Mouse (Mus musculus): ENCODE results near the gene Pla2g4e.
"Not testable (repeated sequence)": the region's sequence is repeated elsewhere in the genome, so short reads cannot be mapped to it uniquely, and the experiment has no call there.

Pla2g4e gene

GRCm38 (mm10) chr2:120244679-120245420 is at the start of gene Pla2g4e:
Gene Pla2g4e (minus strand): TSS chr2:120245335.
- peak; percentile 66 to 67 for DNase-seq

DNA sequence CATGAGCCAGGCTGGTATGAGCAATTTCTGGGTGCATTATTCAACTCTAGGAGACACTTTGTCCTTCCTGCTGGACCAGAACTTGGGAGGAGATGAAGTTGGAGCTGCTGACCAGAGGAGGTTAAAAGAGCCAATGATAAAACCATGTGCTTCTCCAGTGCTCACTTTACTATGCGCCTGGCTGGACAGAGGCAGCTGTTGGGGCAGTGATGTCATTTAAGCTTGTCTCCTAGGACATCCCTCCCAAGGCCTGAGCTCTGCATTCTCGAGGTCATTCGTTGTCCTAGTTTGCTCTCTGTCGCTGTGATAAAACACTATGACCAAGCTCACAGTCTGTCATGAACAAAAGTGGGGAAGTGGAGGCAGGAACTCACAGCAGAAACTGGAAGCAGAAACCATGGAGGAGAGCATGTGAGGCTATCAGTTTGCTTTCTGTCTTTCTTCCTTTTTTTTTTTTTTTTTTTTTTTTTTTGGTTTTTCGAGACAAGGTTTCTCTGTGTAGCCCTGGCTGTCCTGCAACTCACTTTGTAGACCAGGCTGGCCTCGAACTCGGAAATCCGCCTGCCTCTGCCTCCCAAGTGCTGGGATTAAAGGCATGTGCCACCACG is 46.4 kb upstream of the Pla2g4e start:
- DNase-seq: no peak

DNA sequence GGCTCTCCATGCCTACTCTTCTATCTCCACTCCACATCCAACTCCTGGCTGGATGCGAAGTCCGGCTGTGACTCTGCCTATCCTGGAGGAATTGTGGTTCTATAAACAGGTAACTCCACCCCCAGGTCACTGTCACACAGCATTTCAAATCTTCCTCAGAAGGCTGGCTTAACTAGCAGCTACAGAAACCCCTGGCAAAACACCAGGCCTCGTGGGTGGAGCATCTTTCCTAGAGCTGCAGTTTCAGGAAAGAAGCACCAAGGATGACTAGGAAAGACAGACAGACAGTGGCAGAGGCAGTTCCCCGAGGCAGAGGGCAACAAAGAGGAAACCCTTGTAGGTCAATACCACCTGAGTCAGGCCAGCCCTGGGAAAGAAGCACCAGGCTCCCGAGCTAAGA is 43.9 kb upstream of the Pla2g4e start, which contains the start of gene Pla2g4d:
TSS of gene Pla2g4d (minus strand) at position 203 of the 400 bp plus-strand sequence.
- DNase-seq: peak; percentile 28 to 40

DNA sequence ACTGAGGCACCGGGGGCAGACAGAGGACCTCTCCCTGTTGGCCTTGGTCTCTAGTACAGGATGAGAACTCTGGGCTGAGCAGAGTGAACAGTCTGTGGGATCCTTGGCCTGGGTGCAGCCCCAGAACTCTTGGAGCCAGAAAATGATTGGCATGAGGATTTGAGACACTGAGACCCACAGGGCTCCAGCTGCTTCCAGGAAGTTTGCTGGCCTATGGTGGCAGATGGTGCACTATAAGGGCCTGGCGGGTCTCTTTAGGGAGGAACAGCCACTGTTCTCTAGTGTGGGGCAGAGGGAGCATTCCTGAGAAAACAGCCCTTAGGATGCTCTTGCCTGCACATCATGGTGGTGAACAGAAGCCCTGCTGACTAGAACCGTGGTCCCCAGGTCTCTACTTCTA is 43.3 kb upstream of the Pla2g4e start:
- DNase-seq: peak; percentile 46 to 66

DNA sequence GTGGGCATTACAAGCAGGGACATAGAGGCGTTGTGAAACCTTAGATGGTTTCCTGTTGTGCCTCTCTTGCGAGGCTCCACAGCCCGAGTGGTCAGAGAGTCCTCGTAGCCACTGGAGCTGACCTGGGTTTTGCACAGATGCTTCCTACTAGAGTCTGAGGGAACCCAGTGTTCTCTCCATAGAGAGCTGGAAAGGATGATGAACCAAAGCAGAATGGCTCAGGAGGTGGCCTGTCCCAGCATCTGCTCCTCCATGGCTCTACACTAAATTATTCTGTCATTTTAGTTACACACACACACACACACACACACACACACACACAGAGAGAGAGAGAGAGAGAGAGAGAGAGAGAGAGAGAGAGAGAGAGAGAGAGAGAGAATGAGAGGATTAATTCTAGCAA is 40.5 kb upstream of the Pla2g4e start:
- peak; percentile 46 to 60 for DNase-seq

GRCm38 (mm10) chr2:120284705-120285104 is 39.6 kb upstream of the Pla2g4e start:
- DNase-seq: no peak

- no peak for DNase-seq
These were observed 39.0 kb upstream of the Pla2g4e start for GRCm38 (mm10) chr2:120284094-120284493.

GRCm38 (mm10) chr2:120283550-120283949 is 38.4 kb upstream of the Pla2g4e start:
- DNase-seq: no peak

DNA sequence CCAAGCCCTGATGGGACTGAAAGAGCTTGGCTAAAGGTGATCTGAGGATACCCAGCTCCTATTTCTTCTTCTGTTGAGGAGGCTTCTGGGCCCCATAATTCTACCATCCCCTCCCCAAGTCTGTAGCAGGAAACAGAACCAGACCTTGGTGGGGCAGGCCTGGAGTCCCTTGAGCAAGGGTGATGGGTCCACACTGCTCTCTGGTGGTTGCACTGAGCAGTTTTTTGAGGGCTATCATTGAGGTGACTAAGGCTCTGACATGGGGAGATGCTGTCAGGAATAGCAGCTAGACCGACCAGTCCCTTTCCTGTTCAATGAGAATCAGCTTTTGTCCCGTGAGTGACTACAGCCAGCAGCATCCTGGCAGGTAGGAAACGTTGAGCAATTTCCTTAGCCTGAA is 36.1 kb upstream of the Pla2g4e start:
- DNase-seq: no peak

DNA sequence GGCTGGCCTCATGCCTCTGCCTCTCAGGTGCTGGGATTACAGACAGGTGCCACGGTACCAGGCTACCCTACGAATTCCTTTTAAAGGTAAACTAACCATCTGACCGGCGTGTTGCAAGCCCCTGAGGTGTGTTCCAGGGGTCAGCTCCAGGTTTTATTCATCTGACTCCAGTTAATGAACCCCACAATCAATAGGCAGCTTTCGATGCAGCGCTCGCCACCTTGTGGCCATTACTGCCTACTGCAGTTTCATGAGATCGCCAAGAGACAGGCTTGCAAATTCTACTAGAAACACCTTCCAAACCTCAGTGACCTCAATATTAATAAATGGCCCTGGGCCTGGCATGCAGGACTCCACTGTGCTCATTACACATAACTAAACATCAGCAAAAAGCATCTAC is 34.8 kb upstream of the Pla2g4e start:
- peak; percentile 79 to 85 for DNase-seq

- no peak for DNase-seq
These were observed 31.8 kb upstream of the Pla2g4e start for GRCm38 (mm10) chr2:120276951-120277350.

DNA sequence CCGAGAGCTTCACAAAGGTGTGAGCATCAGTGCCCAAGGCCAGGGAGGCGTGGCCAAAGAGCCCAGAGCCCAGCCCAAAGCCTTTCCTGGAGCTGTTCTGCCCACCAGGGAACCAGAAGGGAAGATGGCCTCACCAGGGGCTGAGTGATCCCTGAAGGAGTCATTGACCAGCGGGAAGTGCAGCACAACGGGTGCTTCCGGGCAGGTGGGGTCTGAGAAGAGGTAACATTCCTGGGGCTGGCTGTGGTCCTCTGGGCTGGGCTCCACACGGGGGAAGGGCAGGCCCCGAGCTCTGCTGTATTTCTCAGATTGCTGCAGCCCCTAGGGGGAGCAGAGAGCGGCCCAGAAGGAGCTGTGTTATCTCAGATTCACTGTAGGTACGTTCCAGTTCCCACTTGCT is 23.5 kb upstream of the Pla2g4e start:
- peak; percentile 41 for DNase-seq

DNA sequence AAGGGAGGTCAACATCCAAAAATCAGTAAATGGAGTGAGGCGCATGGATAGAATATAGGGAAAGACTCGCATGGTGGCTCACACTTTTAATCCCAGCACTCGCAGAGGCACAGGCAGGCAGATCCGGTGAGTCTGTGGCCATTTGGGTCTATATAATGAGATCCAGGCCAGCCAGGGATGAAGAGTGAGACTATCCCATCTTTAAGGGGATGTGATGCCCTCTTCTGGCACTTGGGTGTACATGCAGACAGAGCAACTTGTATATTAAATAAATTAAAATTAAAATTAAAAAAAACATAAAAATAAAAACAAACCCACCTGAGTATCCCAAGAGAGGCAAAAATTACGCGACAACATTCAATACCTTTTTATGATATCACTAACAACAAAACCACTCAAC is 20.4 kb upstream of the Pla2g4e start:
- DNase-seq: peak; percentile 39 to 43

DNA sequence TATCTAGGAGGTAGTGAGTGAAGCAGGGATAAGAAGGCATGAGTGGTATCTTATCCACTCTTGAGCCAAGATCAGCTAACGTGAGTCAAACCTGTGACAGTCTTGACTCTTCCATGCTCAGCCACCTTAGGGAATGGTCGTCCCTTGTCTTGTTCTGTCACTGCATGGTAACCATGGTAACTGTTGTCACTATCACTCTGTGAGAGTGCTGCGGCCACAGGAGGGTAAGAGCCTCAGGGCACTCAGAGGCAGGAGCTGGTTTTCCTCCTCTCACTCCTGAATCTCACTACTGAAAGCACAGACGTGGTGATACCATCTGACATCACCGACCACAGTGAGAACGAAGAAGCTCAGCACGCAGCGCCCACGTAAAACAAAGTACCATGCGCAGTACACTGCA is 19.7 kb upstream of the Pla2g4e start:
- no peak for DNase-seq

GRCm38 (mm10) chr2:120262876-120263275 is 17.7 kb upstream of the Pla2g4e start:
- DNase-seq: peak in 1 of 2 experiments; percentile 40

DNA sequence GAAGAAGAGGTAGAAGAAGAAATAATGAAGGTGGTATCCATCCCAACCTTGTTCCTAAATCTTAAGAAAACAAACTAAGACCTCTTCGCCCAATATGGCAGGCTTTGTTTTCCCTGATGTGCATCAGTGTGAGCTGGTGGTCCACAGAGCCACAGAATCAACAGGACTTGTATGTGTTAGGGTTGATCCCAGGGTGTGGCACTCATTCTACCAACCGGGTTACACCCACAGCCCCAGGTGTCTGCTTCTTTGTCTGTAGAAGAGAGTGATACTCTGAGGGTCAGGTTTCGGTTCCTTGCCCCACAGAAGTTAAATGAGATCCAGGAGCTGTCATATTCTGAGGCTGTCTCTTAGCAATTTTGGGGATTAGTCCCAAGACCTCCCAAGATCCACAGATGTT is 16.2 kb upstream of the Pla2g4e start:
- DNase-seq: no peak

DNA sequence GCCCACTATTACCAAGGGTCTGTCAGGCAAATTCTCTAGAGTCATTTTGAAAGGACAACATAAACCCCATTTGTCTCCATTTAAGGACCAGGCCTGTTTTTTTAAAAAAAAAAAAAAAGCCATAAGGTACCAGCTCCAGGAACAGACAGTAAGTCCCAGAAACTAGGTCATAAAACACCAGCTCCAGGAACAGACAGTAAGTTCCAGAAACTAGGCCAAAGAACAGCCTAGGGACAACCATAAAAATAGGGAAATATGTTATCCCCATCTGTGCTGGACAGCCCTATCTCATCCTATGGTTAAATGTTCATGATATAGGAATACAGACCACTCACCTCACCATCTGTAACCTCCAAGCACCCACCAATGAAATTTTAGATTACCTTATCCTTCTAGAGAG is 11.1 kb upstream of the Pla2g4e start:
- no peak for DNase-seq

DNA sequence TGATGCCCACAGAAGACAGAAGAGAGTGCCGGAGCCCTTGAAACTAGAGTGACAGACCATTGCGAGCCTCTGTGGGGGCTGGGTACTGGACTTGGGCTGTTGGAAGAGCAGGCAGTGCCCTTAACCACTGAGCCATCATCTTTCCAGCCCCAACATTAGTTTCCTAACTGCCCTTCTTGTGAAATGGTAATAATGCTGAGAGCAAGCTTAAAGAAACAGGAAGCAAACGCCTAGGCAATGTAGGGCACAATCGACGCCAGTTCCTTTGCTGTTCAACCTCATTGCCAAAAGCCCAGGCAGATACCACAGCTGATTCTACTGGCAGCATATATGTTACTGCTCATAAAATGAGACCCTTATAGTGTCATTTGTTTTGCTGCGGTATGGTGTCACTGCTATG is 7.5 kb upstream of the Pla2g4e start:
- no peak for DNase-seq

DNA sequence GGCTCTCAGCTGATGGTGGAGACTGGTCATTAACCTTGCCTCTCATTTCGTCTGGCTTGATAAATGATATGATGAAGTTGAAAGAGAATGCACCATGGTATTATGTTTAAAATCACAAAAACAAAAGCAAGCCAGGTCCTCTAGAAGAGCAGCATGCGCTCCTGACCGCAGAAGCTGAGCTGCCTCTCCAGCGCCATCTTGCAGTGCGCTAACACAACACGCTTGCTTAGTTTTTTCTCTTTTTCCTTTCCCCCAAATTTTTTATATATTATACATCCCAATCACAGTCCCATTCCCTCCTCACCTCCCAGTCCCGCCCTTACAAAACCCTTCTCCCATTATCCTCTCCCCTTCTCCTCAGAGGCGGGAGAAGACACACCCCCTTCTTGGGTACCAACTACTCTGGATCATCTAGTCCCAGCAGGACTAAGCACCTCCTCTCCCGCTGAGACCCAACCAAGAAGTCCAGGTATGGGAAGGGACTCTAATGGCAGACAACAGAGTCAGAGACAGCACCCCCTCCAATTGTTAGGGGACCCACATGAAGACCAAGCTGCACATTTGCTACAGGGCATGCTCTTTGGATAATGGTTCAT is 384 bp upstream of the Pla2g4e start:
- DNase-seq: peak; percentile 53 to 56

GRCm38 (mm10) chr2:120243995-120244394 is 1.1 kb downstream of the Pla2g4e start:
- DNase-seq: peak; percentile 22 to 36

GRCm38 (mm10) chr2:120242791-120243467 is 2.2 kb downstream of the Pla2g4e start:
- no peak for DNase-seq

DNA sequence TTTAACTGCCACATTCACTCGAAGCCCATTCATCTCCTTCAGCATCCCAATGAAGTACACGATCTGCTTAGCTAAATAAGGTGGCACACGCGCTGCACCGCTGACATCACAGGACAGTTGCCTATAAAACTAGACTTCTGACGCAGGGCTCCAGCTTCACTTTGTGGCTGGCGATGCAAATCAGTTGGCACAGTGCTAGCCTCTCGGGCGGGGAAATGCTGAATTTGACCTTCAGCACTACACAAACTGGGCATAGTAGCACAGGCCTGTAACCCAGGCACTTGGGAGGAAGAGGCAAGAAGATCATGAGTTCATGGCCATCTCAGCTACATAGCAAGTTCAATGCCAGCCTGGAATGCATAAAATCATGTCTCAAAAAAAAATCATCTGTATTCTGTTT is 6.4 kb downstream of the Pla2g4e start:
- not testable (repeated sequence) for DNase-seq

- DNase-seq: no peak
These were observed 7.4 kb downstream of the Pla2g4e start for GRCm38 (mm10) chr2:120237784-120238183.

Data from cerebellum, postnatal 10 days (tissue).